Mouse (Mus musculus) embryonic facial prominence, embryonic 15.5 days (tissue): ENCODE data around the gene Mypn. TPM values are rescaled to one million over a fixed set of nuclear protein-coding genes. Genes with fewer than 3 reads are reported as not detected.
A peak's percentile ranks its signal among the peaks of the same experiment; 100 is the strongest.

Source experiments
- ATAC-seq: fragments of 200-750 bp; cut with Nextera tagmentation; 2 replicates; pipeline ENCODE4 v1.8.0; 2017; ENCODE audit warnings: low read depth, moderate TSS enrichment; ENCODE audit not compliant: insufficient number of reproducible peaks, low FRiP score, low TSS enrichment
- H3K27ac ChIP-seq: fragments of 300-500 bp; sonication (generic); replicated peaks from 2 replicates; pipeline ENCODE4 v1.5.1; 2015; ENCODE audit warnings: mild to moderate bottlenecking, inconsistent platforms
- H3K27me3 ChIP-seq: fragments of 300-500 bp; sonication (generic); 2 replicates; pipeline ENCODE4 v1.6.1; 2015; ENCODE audit warnings: inconsistent platforms
- H3K36me3 ChIP-seq: fragments of 300-500 bp; sonication (generic); 2 replicates; pipeline ENCODE4 v1.6.1; 2015; ENCODE audit warnings: mild to moderate bottlenecking, inconsistent platforms
- H3K4me1 ChIP-seq: fragments of 300-500 bp; sonication (generic); 2 replicates; pipeline ENCODE4 v1.6.1; 2015; ENCODE audit warnings: inconsistent platforms
- H3K4me2 ChIP-seq: fragments of 300-500 bp; sonication (generic); replicated peaks from 2 replicates; pipeline ENCODE4 v1.6.1; 2015; ENCODE audit warnings: mild to moderate bottlenecking, inconsistent platforms
- H3K4me3 ChIP-seq: fragments of 300-500 bp; sonication (generic); replicated peaks from 2 replicates; pipeline ENCODE4 v1.5.1; 2015; ENCODE audit warnings: mild to moderate bottlenecking, inconsistent platforms
- H3K9ac ChIP-seq: fragments of 300-500 bp; sonication (generic); 2 replicates; pipeline ENCODE4 v1.6.1; 2015; ENCODE audit warnings: inconsistent platforms
- H3K9me3 ChIP-seq: fragments of 300-500 bp; sonication (generic); replicated peaks from 2 replicates; pipeline ENCODE4 v1.6.1; 2016; ENCODE audit warnings: inconsistent platforms
- WGBS: fragments of 180-500 bp; shearing (Covaris S2); methylation state at CpG from one replicate; pipeline ENCODE4 v1.1.7; 2015; 5-methylcytosine and 5-hydroxymethylcytosine counted together
- polyA plus RNA-seq: library from polyadenylated mRNA; unstranded; fragments of >200 nt; fragmentation: Nextera tagmentation; extraction: Ambion mirVana; gene quantifications from 2 replicates; pipeline ENCODE4 v1.2.1, GENCODE M21; 2015

The Mypn gene
- polyA plus RNA-seq = 4.1 and 4.4 TPM in 2 replicates

DNA sequence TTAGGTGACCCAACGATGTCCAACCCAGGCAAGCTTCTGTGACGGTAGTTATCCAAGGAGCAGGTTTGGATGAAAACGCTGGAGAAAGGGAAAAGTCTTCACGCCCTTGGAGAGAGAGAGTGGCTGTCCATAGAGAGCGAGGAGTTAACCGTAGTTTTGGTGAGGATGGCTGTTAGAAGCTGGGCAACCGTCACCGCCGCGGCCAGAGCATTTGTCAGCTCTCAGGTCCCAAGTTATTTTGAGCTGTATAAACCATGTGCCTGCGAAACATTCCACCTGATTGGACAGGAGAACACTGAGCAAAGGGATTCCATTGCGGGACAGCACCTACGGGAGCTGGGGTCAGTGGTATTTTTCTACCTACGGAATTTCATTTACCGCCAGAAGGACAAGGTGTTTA is at the start of gene Mypn:
Mypn (minus strand) TSS at position 225 of the 400 bp plus-strand sequence.
- H3K9ac ChIP-seq = no peak within 1 kb of the TSS
- H3K27ac ChIP-seq = no peak within 1 kb of the TSS
- H3K4me1 ChIP-seq = no peaks in the 10 kb centered on the region
- 79% methylated on average over 15 of the region's 15 CpGs for WGBS
- no peaks in the 10 kb centered on the region for H3K27me3 ChIP-seq
- H3K9me3 ChIP-seq = no peaks in the 10 kb centered on the region
- H3K4me2 ChIP-seq = no peak within 1 kb of the TSS
- no peak for ATAC-seq
- no peaks in the 10 kb centered on the region for H3K36me3 ChIP-seq
- H3K4me3 ChIP-seq = no peak within 1 kb of the TSS

DNA sequence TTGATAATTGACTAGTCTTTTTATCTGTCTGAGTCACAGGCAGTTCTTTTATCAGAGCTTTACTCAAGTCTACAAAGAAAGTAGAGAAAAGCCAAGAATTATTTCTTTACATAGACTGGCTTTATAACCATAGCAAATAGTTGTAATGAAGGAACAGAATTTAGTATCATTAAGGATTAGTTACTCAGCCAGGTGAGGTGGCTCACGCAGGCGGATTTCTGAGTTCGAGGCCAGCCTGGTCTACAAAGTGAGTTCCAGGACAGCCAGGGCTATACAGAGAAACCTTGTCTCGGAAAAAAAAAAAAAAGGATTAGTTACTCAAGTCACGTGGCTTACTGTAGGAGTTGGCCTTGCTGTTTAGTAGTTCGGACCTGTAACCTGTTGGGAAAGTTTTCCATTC is 44.7 kb upstream of the Mypn start:
- Histone ChIP-seq H3K27ac (no peak overlapping the region), H3K27me3 (no peaks in the 10 kb centered on the region), H3K9ac (no peak overlapping the region), H3K9me3 (no peaks in the 10 kb centered on the region), H3K36me3 (peaks cover 25% of the 10 kb centered on the region; the same call in 1 of the 2 replicates), H3K4me2 (no peak overlapping the region), H3K4me3 (no peak overlapping the region), H3K4me1 (no peaks in the 10 kb centered on the region)
- no peak for ATAC-seq
- 91% methylated on average over 6 of the region's 6 CpGs for WGBS

DNA sequence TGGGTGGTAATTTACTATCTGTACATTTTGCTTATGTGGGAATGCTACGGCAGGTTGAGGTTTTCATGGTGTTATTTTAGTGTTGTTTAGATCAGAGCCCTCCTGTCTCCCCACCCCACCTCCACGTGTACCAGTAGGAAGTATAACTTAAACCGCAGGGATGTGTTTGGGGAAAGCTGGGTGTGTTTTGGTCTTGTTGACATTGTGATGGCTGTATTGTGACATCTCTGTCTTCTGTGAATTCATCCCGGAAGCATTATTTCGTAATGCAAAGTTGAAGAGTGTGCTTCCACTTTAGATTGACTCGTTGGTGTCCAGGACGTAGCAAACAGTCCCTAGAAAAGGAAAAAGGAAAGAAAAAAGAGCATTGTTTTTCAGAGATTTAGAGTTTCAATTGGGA is 43.7 kb upstream of the Mypn start:
- Histone ChIP-seq H3K27ac (no peak overlapping the region), H3K4me3 (no peak overlapping the region), H3K36me3 (peaks cover 18% of the 10 kb centered on the region; the same call in 1 of the 2 replicates), H3K9ac (no peak overlapping the region), H3K27me3 (no peaks in the 10 kb centered on the region), H3K9me3 (no peaks in the 10 kb centered on the region), H3K4me2 (no peak overlapping the region), H3K4me1 (peaks cover 6% of the 10 kb centered on the region)
- WGBS = 70% methylated on average over 7 of the region's 7 CpGs
- no peak for ATAC-seq

DNA sequence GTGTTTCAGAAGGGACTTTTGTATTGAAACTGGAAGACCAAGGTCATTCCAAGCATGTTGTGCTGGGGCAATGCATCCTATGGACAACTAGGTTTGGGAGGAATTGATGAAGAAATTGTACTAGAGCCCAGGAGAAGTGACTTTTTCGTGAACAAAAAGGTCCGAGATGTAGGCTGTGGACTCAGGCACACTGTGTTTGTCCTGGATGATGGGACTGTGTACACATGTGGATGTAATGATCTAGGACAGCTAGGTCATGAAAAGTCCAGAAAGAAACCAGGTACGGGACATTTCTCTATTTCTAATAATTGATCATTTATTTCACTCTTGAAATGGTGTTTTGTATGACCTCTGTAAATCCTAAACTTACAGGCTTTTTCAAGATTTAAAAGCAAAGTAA is 42.1 kb upstream of the Mypn start:
- Histone ChIP-seq H3K27ac (no peak overlapping the region), H3K9me3 (no peaks in the 10 kb centered on the region), H3K27me3 (no peaks in the 10 kb centered on the region), H3K36me3 (peaks cover 11% of the 10 kb centered on the region; the same call in 1 of the 2 replicates), H3K9ac (no peak overlapping the region), H3K4me3 (no peak overlapping the region), H3K4me1 (peaks cover 8% of the 10 kb centered on the region), H3K4me2 (no peak overlapping the region)
- 94% methylated on average over 3 of the region's 3 CpGs for WGBS
- ATAC-seq = no peak

DNA sequence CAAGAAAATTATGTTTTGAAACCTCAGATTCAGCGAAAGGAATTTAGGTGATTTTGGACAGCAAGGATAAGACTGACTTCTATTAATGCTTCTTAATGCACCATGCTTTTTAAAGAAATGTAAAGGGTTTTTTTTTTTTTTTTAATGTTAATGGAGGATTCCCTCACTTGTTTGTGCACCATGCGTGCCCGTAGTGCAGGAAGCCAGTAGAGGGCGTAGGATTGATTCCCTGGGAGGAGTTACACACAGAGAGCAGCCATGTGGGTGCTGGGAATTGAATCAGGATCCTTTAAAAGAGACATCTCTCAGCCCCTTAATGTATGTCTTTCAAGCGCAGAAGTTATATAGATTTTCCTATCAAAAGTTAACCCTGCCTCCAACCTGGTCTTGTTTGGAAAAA is 41.0 kb upstream of the Mypn start:
- no peak for ATAC-seq
- H3K4me3 ChIP-seq = peak overlapping the region; percentile 75
- H3K9ac ChIP-seq = no peak overlapping the region
- no peaks in the 10 kb centered on the region for H3K9me3 ChIP-seq
- peak overlapping the region; percentile 50 for H3K4me2 ChIP-seq
- 11% methylated on average over 5 of the region's 5 CpGs for WGBS
- 0 out of 2 replicates have a peak, but pooled peaks cover under 1% of the 10 kb centered on the region for H3K36me3 ChIP-seq
- no peaks in the 10 kb centered on the region for H3K27me3 ChIP-seq
- H3K4me1 ChIP-seq = peaks cover 8% of the 10 kb centered on the region
- peak overlapping the region; percentile 98; the same call in 1 of the 2 replicates for H3K27ac ChIP-seq

DNA sequence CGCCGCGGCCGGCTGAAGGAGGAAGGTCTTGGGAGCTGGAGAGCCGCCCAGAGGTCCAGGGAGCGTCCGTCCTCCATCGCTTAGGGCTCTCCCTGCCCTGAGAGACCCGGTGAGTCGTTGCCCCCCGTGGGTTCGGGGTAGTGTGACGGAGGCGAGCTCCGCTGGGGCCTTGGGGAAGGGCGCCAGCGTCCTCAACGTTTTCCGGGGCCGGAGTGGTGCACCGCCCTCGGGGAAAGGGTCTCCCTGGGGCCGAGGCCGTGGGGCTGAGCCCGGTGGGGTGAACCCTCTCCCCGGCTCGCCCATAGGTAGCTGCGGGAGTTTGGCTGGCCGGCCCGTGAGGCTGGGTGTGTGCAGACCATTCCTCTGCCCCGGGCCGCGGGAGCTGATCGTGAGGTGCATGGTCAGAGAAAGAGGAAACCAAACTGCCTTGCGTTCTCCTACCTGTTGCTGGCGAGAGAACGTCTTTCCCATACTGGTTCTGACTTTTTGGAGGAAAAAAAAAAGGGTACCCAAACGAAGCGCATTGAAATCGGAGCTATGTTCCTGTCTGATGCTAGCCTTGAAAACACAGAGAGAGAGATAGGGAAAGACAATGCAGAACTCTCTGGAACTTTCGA is 40.4 kb upstream of the Mypn start:
- peak overlapping the region; percentile 98 for H3K27ac ChIP-seq
- under 1% methylated on average over 41 of the region's 41 CpGs for WGBS
- peak; percentile 69 for ATAC-seq

DNA sequence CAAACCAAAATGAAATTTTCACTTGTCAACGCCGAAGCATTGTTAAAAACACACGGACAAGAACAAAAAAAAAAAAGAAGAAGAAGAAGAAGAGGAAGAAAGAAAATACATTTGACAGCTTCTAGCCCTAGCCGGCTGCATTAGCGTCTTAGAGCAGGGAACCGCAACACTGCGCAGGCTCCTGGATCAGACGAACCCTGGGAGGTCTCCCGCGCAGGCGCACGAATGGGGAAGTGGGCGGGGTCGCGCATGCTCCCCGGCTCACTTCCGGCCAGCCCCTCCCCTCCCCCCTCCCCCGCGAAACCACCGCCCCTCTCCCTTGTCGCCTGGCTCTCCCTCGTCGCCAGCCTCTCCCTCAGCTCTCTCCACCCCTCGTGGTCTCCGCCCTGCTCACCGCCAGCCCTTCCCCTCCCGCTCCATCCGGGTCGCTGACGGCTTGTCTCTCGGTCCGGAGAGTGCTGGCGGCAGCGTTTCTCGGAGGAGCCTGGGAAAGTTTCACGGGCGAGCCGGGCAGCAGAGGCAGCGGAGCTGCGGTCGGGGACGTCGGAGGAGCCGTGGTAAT is 39.8 kb upstream of the Mypn start, which contains the start of gene Herc4:
Herc4 (plus strand) TSS at position 318 of the 562 bp plus-strand sequence.
- under 1% methylated on average over 43 of the region's 44 CpGs for WGBS
- peak within 1 kb of the TSS; percentile 54 for H3K4me2 ChIP-seq
- ATAC-seq = peak; percentile 100

More for the DNA sequence above, 40.4 kb upstream of the Mypn start:
- peak overlapping the region; percentile 50 for H3K4me2 ChIP-seq
- peak overlapping the region; percentile 75 for H3K4me3 ChIP-seq
- no peaks in the 10 kb centered on the region for H3K9me3 ChIP-seq
- no peaks in the 10 kb centered on the region for H3K27me3 ChIP-seq
- no peaks in the 10 kb centered on the region for H3K36me3 ChIP-seq
- peak overlapping the region; percentile 89 for H3K9ac ChIP-seq
- peaks cover 8% of the 10 kb centered on the region for H3K4me1 ChIP-seq

DNA sequence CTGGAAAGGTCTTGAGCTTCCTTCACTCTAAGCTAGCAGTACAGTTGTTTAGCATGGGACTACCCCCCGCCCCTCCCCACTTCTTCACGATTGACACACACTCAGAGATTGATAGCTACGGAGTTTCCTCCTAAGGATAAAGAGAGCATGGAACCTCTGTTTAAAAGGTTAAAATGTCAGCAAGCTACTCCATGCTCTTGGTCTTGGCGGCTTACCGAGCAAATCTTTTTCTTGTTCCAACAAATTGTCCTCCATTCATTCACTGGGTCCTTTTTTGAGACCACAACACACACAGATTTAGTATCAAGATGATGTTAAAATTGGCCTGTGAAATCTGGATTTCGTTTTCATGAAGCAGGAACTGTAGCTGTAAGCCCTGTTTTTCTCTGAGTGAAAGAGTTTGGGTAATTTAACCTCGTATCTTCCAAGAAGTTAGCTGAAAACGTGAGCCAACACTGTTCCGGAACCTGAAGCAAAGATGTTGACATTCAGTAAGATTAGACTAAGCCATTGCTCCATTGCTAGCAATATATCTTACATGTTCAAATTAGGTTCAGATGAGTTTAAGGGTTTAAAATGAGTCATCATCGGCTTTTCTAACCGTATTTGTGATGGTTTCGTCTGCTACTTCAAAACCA is 39.2 kb upstream of the Mypn start:
- Histone ChIP-seq H3K4me1 (peaks cover 8% of the 10 kb centered on the region), H3K27ac (peak overlapping the region; percentile 34; the same call in 1 of the 2 replicates), H3K9ac (peak overlapping the region; percentile 21; the same call in 1 of the 2 replicates), H3K36me3 (no peaks in the 10 kb centered on the region), H3K4me3 (peak overlapping the region; percentile 75), H3K9me3 (no peaks in the 10 kb centered on the region), H3K27me3 (no peaks in the 10 kb centered on the region), H3K4me2 (peak overlapping the region; percentile 54)
- 20% methylated on average over 12 of the region's 12 CpGs for WGBS
- ATAC-seq = no peak

More for the DNA sequence above, 39.8 kb upstream of the Mypn start, which contains the start of gene Herc4:
- Histone ChIP-seq H3K36me3 (no peaks in the 10 kb centered on the region), H3K9me3 (no peaks in the 10 kb centered on the region), H3K9ac (peak within 1 kb of the TSS; percentile 89), H3K27ac (peak within 1 kb of the TSS; percentile 98), H3K27me3 (no peaks in the 10 kb centered on the region), H3K4me1 (peaks cover 8% of the 10 kb centered on the region), H3K4me3 (peak within 1 kb of the TSS; percentile 75)

DNA sequence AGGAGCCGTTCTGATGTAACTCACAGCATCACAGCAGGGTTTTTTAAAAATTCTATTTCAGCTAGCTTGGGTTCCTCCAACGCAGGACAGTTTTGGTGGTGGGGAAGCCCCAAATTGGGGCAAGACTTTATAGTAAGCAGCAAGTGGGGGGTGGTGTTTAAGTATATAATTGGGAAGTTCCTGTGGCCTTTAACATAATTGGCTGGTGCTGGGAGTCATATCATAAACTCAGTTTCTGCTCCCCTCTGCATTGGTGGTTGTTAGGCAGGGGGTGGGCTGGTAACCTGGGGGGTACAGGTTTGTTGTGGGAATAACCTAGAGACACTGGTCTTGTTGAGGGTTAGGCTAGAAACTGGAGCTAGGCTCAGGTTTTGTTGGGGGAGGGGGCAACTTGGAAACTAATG is 37.1 kb upstream of the Mypn start:
- Histone ChIP-seq H3K4me3 (no peak overlapping the region), H3K27me3 (no peaks in the 10 kb centered on the region), H3K4me2 (no peak overlapping the region), H3K9ac (no peak overlapping the region), H3K27ac (no peak overlapping the region), H3K9me3 (no peaks in the 10 kb centered on the region), H3K4me1 (peaks cover 8% of the 10 kb centered on the region), H3K36me3 (no peaks in the 10 kb centered on the region)
- 68% methylated on average over 2 of the region's 2 CpGs for WGBS
- ATAC-seq = no peak

DNA sequence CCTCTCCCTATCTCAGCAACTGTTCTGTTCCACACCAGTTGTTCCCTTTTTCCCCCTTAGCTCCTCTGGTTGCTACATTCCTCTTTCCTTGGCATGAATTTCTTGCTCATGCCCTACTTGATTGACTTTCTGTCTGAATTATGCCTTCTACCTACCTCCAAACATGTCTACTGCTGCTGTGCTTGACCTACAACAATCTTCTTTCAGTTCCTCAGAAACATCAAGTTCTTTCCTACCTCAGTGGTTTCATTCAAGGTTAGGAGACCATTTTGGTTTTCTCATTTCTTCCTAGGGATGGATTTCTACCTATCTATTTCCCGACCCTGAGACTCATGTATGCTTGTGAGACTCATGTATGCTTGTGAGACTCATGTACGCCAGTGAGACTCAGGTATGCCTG is 36.1 kb upstream of the Mypn start:
- no peak overlapping the region for H3K27ac ChIP-seq
- H3K27me3 ChIP-seq = no peaks in the 10 kb centered on the region
- no peak overlapping the region for H3K4me3 ChIP-seq
- no peak overlapping the region for H3K4me2 ChIP-seq
- H3K9ac ChIP-seq = no peak overlapping the region
- 84% methylated on average over 2 of the region's 2 CpGs for WGBS
- no peaks in the 10 kb centered on the region for H3K36me3 ChIP-seq
- H3K4me1 ChIP-seq = peaks cover 8% of the 10 kb centered on the region
- H3K9me3 ChIP-seq = no peaks in the 10 kb centered on the region
- no peak for ATAC-seq

DNA sequence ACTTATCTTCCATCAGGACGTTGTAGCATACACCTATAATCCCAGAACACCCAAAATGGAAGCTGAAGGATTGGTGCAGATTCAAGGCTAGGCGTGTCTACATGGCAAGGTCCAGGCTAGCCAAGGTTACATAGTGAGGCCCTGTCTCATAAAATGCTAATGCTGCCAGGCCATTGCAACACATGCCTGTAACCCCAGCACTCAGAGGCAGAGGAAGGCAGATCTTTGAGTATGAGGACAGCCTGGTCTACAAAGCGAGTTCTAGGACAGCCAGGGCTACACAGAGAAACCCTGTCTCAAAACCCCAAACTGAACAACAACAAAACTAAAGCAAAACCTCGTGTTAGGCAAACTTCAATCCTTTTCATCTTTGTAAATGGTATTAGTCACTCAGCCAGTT is 34.3 kb upstream of the Mypn start:
- Histone ChIP-seq H3K4me3 (no peak overlapping the region), H3K9ac (no peak overlapping the region), H3K9me3 (no peaks in the 10 kb centered on the region), H3K27ac (no peak overlapping the region), H3K36me3 (no peaks in the 10 kb centered on the region), H3K27me3 (no peaks in the 10 kb centered on the region), H3K4me2 (no peak overlapping the region), H3K4me1 (peaks cover 8% of the 10 kb centered on the region)
- no peak for ATAC-seq
- 76% methylated on average over 4 of the region's 4 CpGs for WGBS
